ENCODE assay signal across 10 mouse cellular contexts in genomic region chr9:116511450-116511849, GRCm38 (mm10).
DNase-seq lines count a peak whose midpoint lies in the region; ATAC-seq and TF ChIP-seq lines count a peak whose summit lies in the region.
"Had no signal": no experiment of that assay in that cellular context is flagged by ENCODE, and none has a peak within 500 bp of the region (broad histone marks: within the 10 kb centered on the region; RNA-seq: fewer than 3 reads in every experiment).

No protein-coding gene starts in this region.

- no peak overlapping the region for H3K27ac ChIP-seq in gastrocnemius, adult 2 months
- no peak overlapping the region for H3K27ac ChIP-seq in lung, embryonic 15.5 days

- no peak for TF ChIP-seq POLR2A in lung, adult 2 months (IDR thresholded peaks at IDR 0.05; ENCODE audit: borderline replicate concordance, extremely low read depth, low read depth, low read length)

- DNase-seq in gastrocnemius, adult 2 months, result no peak
- no peak for DNase-seq in gastrocnemius, postnatal 4 days (ENCODE audit: low spot score in 2 of 2)
- no peak for DNase-seq in lung, adult 2 months
- DNase-seq in brain, adult 2 months (ENCODE audit: low read depth, low spot score), result peak; percentile 48
- peak; percentile 7 for DNase-seq in lung, postnatal 25 days (ENCODE audit: low spot score)
- no peak for DNase-seq in ovary, postnatal 10 days (ENCODE audit: low spot score)
- DNase-seq in cerebellum, adult 9-10 months, result no peak
- DNase-seq: gastrocnemius, postnatal 14 days; liver had no signal

- no peaks in the 10 kb centered on the region for H3K9me3 ChIP-seq in lung, embryonic 15.5 days

- peaks cover 5% of the 10 kb centered on the region; the same call in 1 of the 2 replicates for H3K4me1 ChIP-seq in lung, embryonic 15.5 days
- no peaks in the 10 kb centered on the region for H3K4me1 ChIP-seq in lung, adult 2 months (ENCODE audit: control insufficient read depth, insufficient read depth, low read length)

- H3K36me3 ChIP-seq in lung, embryonic 15.5 days, result no peaks in the 10 kb centered on the region

- WGBS in lung, embryonic 15.5 days, result 46% methylated on average over 3 of the region's 3 CpGs
- 59% methylated on average over 3 of the region's 3 CpGs for WGBS in lung, adult 2 months

- H3K9ac ChIP-seq in lung, embryonic 15.5 days, result peak overlapping the region; percentile 4; the same call in 1 of the 2 replicates

- H3K27me3 ChIP-seq in lung, embryonic 15.5 days, result no peaks in the 10 kb centered on the region

- no peak overlapping the region for H3K4me2 ChIP-seq in lung, embryonic 15.5 days

- peak; percentile 57 for TF ChIP-seq CTCF in gastrocnemius, adult 2 months (IDR thresholded peaks at IDR 0.05)
- no peak for TF ChIP-seq CTCF in lung, adult 2 months (IDR thresholded peaks at IDR 0.05; ENCODE audit: insufficient read depth, low read length)

- intact Hi-C loops in gastrocnemius, adult 2 months (cut with DNase I), result no loop called here

- ATAC-seq in lung, embryonic 15.5 days (ENCODE audit: borderline replicate concordance, extremely low read depth, low FRiP score, low TSS enrichment), result no peak

- no peak overlapping the region for H3K4me3 ChIP-seq in gastrocnemius, adult 2 months
- H3K4me3 ChIP-seq in lung, embryonic 15.5 days, result no peak overlapping the region
- no peak overlapping the region for H3K4me3 ChIP-seq in lung, adult 2 months (replicated peaks; ENCODE audit: extremely low read depth, low read depth, low read length)

Comparison
In these comparisons a context has a peak if more than half of its experiments do, and no peak if none do; other contexts are left out.
1. DNase-seq: peak in brain, adult 2 months (single experiment) and lung, postnatal 25 days (single experiment); none in gastrocnemius, adult 2 months (single experiment), gastrocnemius, postnatal 4 days (0 of 2), lung, adult 2 months (single experiment), ovary, postnatal 10 days (single experiment) and cerebellum, adult 9-10 months (single experiment).